Mouse (Mus musculus): ENCODE data around the gene Chaf1a. TPM values are rescaled to one million over a fixed set of nuclear protein-coding genes. Genes with fewer than 3 reads are reported as not detected.

Gene Chaf1a
- polyA plus RNA-seq, 1 experiment from 2014 or later: 4.8 TPM

DNA sequence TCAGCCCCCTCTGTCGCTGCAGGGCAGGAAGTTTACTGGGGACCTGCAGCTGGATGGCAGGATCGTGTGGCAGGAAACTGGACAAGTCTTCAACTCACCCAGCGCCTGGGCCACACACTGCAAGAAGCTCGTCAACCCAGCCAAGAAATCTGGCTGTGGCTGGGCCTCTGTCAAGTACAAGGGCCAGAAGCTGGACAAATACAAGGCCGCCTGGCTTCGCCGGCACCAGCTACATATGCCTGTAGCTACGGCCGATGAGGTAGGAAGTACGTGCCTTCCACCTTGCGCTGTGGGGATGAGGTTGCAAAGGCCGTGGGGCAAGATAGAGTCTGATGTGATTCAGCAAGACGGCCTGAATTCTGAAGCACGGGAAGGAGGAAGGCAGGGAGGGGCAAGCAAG, 30.0 kb upstream of the Chaf1a start:
- Histone ChIP-seq H3K9me3 (ENCODE audit: control insufficient read depth) (no peaks in the 10 kb centered on the region), H3K36me3 (ENCODE audit: control insufficient read depth, insufficient read depth) (peaks cover 29% of the 10 kb centered on the region), H3K27me3 (replicated peaks; ENCODE audit: control insufficient read depth, insufficient read depth, low read length) (no peaks in the 10 kb centered on the region), H3K9ac (ENCODE audit: low read depth, low read length) (0 out of 2 replicates have a peak overlapping the region, but pooled peaks have one; percentile 58), H3K4me1 (replicated peaks; ENCODE audit: control insufficient read depth, insufficient read depth, low read length) (peaks cover 11% of the 10 kb centered on the region; the same call in 1 of the 2 replicates), H3K4me2 (replicated peaks; ENCODE audit: low read depth) (peak overlapping the region; percentile 94), H3K4me3 (ENCODE audit: low read depth, low read length) (peak overlapping the region; percentile 87), H3K27ac (ENCODE audit: low read depth, low read length) (no peak overlapping the region)
- WGBS: 59% methylated on average over 14 of the region's 14 CpGs
- no peak for ATAC-seq
- no peak for TF ChIP-seq CTCF (IDR thresholded peaks at IDR 0.05; ENCODE audit: low read depth)

DNA sequence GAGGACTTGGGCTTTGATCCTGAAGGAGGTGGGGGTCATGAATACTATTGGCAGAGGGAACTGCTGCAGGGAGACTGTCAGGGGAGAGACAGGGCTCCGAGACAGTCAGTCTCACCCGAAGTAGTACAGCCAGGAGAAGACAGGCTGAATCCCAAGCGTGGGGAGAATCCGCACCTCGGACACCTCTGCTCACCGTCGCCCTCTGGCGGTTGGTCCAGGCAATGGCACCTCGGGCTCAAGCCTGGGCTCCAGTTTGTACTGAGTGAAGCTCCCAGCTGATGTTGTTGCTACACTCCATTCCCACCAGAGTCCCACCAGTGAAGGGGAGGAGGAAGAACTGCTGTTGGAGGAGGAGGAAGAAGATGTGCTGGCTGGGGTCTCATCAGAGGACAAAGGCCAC, 29.6 kb upstream of the Chaf1a start:
- Histone ChIP-seq H3K27me3 (replicated peaks; ENCODE audit: control insufficient read depth, insufficient read depth, low read length) (no peaks in the 10 kb centered on the region), H3K9ac (ENCODE audit: low read depth, low read length) (0 out of 2 replicates have a peak overlapping the region, but pooled peaks have one; percentile 58), H3K9me3 (ENCODE audit: control insufficient read depth) (no peaks in the 10 kb centered on the region), H3K27ac (ENCODE audit: low read depth, low read length) (no peak overlapping the region), H3K4me2 (replicated peaks; ENCODE audit: low read depth) (peak overlapping the region; percentile 94), H3K4me3 (ENCODE audit: low read depth, low read length) (peak overlapping the region; percentile 6), H3K4me1 (replicated peaks; ENCODE audit: control insufficient read depth, insufficient read depth, low read length) (peaks cover 11% of the 10 kb centered on the region; the same call in 1 of the 2 replicates), H3K36me3 (ENCODE audit: control insufficient read depth, insufficient read depth) (peaks cover 33% of the 10 kb centered on the region)
- peak; percentile 98 for TF ChIP-seq CTCF (IDR thresholded peaks at IDR 0.05; ENCODE audit: low read depth)
- 7% methylated on average over 7 of the region's 9 CpGs for WGBS
- no peak for ATAC-seq

DNA sequence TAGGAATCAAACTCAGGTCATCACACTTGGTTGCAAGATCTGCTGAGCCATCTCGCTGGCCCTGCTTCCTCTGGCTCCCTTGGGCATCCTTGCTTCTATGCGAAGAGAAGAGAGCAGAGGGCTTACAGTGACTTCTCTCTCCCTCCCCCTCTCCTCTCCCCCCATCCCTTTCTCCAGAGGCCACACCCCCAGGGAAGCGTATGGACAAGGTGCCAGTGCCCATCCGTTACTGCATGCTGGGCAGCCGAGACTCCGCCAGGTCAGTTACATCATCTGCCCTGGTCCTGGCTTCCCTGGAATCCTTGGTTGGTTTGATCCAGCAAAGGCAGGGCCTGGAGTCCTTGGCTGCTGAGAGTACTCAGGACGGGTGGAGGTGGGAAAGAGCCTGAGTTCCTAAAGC, 28.8 kb upstream of the Chaf1a start:
- no peaks in the 10 kb centered on the region for H3K9me3 ChIP-seq (ENCODE audit: control insufficient read depth)
- no peak for ATAC-seq
- WGBS: 89% methylated on average over 7 of the region's 7 CpGs
- H3K4me3 ChIP-seq (ENCODE audit: low read depth, low read length): no peak overlapping the region
- H3K27ac ChIP-seq (ENCODE audit: low read depth, low read length): no peak overlapping the region
- no peak overlapping the region for H3K9ac ChIP-seq (ENCODE audit: low read depth, low read length)
- H3K36me3 ChIP-seq (ENCODE audit: control insufficient read depth, insufficient read depth): peaks cover 41% of the 10 kb centered on the region
- no peak for TF ChIP-seq CTCF (IDR thresholded peaks at IDR 0.05; ENCODE audit: low read depth)
- H3K27me3 ChIP-seq (replicated peaks; ENCODE audit: control insufficient read depth, insufficient read depth, low read length): no peaks in the 10 kb centered on the region
- peaks cover 11% of the 10 kb centered on the region; the same call in 1 of the 2 replicates for H3K4me1 ChIP-seq (replicated peaks; ENCODE audit: control insufficient read depth, insufficient read depth, low read length)
- H3K4me2 ChIP-seq (replicated peaks; ENCODE audit: low read depth): no peak overlapping the region

DNA sequence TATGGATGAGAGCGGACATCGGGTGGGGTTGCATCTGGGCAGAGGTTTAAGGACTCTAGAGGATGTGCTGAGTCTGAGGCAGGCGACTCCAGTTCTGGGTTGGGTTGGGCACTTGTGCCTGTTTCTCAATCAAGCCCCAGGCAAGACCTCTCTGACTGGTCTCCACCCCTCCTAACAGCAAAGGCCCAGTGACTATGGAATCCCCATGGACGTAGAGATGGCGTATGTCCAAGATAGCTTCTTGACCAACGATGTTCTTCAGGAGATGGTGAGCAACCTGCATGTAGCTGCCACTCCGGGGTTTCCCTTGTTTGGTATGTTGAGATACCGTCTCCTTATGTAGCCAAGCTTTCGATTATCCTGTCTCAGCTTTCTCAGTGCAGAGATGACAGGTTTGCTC, 24.9 kb upstream of the Chaf1a start:
- Histone ChIP-seq H3K27ac (ENCODE audit: low read depth, low read length) (no peak overlapping the region), H3K36me3 (ENCODE audit: control insufficient read depth, insufficient read depth) (peaks cover 78% of the 10 kb centered on the region), H3K9me3 (ENCODE audit: control insufficient read depth) (no peaks in the 10 kb centered on the region), H3K4me2 (replicated peaks; ENCODE audit: low read depth) (no peak overlapping the region), H3K9ac (ENCODE audit: low read depth, low read length) (no peak overlapping the region), H3K4me3 (ENCODE audit: low read depth, low read length) (no peak overlapping the region), H3K4me1 (replicated peaks; ENCODE audit: control insufficient read depth, insufficient read depth, low read length) (0 out of 2 replicates have a peak, but pooled peaks cover 2% of the 10 kb centered on the region), H3K27me3 (replicated peaks; ENCODE audit: control insufficient read depth, insufficient read depth, low read length) (no peaks in the 10 kb centered on the region)
- no peak for TF ChIP-seq CTCF (IDR thresholded peaks at IDR 0.05; ENCODE audit: low read depth)
- 89% methylated on average over 9 of the region's 9 CpGs for WGBS
- ATAC-seq: no peak

DNA sequence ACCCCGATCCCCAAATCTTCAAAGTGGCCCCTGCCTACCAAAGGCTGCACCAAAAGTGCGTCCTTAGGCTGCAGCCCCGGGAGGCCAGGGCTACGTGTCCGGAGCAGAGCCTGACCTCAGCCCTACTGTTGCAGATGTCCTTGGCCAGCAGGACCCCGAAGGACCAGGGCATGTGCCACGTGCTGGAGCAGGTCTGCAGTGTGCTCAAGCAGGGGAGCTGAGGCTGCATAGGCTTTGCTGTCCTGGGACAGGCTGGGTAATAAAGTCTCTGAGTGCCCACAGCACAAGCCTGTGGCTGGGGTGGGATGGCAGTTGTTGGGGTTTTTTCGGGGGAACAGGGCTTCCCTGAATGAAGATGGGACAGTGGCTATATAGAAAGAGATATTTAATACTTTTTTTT, 23.9 kb upstream of the Chaf1a start:
- no peak overlapping the region for H3K4me3 ChIP-seq (ENCODE audit: low read depth, low read length)
- H3K4me2 ChIP-seq (replicated peaks; ENCODE audit: low read depth): no peak overlapping the region
- H3K9ac ChIP-seq (ENCODE audit: low read depth, low read length): no peak overlapping the region
- H3K4me1 ChIP-seq (replicated peaks; ENCODE audit: control insufficient read depth, insufficient read depth, low read length): no peaks in the 10 kb centered on the region
- no peaks in the 10 kb centered on the region for H3K9me3 ChIP-seq (ENCODE audit: control insufficient read depth)
- WGBS: 80% methylated on average over 8 of the region's 8 CpGs
- H3K36me3 ChIP-seq (ENCODE audit: control insufficient read depth, insufficient read depth): peaks cover 79% of the 10 kb centered on the region
- no peaks in the 10 kb centered on the region for H3K27me3 ChIP-seq (replicated peaks; ENCODE audit: control insufficient read depth, insufficient read depth, low read length)
- ATAC-seq: no peak
- H3K27ac ChIP-seq (ENCODE audit: low read depth, low read length): no peak overlapping the region
- TF ChIP-seq CTCF (IDR thresholded peaks at IDR 0.05; ENCODE audit: low read depth): no peak

DNA sequence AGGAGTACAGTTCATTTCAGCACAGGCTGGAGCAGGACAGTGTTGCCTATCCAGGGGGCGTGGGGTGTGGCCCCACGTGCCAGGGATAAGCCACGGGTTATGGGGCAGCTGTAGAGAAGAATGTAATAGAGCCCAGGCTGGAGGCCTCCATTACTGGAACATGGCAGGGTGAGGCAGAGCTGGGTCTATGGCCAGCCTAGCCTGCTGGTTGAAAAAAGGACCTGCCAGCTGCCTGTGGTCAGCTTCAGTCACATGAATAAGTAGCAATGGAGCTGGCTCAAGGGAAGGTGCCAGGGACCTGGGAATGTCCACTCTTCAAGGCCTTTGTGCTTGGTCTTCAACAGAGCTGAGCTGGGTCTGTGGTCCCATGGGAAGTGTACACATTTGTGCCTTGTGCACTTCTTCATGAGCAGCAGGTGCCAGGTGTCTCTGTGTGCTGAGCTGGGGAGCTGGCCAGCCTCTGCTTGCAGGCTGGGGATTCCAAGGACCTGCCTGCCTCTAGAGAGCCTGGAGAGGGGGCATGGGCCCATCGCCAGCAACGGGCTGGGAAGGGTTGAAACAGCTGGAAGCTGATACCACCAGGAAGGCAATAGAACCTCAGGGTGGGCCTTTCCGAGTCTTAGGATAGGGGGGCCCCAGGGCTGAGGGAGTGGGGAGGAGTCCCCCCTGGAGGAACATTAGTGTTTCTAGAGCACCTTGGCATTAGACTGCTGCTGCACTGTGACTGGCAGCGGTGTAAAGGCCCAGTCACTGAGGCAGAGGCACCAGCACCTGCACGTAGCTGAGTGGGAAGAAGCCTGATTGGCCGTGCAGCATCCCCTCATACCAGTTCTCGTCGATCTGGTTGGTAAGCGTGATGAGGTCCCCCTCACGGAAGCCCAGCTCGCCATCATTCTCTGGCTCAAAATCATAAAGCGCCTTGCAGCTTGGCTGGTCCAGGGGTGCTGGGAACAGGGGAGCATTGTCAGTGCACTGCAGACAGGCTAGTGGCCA, 23.1 kb upstream of the Chaf1a start:
- H3K9me3 ChIP-seq (ENCODE audit: control insufficient read depth): no peaks in the 10 kb centered on the region
- H3K9ac ChIP-seq (ENCODE audit: low read depth, low read length): no peak overlapping the region
- ATAC-seq: no peak
- no peak overlapping the region for H3K4me3 ChIP-seq (ENCODE audit: low read depth, low read length)
- no peak for TF ChIP-seq CTCF (IDR thresholded peaks at IDR 0.05; ENCODE audit: low read depth)
- WGBS: 73% methylated on average over 15 of the region's 15 CpGs
- no peaks in the 10 kb centered on the region for H3K4me1 ChIP-seq (replicated peaks; ENCODE audit: control insufficient read depth, insufficient read depth, low read length)
- H3K27me3 ChIP-seq (replicated peaks; ENCODE audit: control insufficient read depth, insufficient read depth, low read length): no peaks in the 10 kb centered on the region
- no peak overlapping the region for H3K4me2 ChIP-seq (replicated peaks; ENCODE audit: low read depth)
- no peak overlapping the region for H3K27ac ChIP-seq (ENCODE audit: low read depth, low read length)
- peaks cover 72% of the 10 kb centered on the region for H3K36me3 ChIP-seq (ENCODE audit: control insufficient read depth, insufficient read depth)
